Mouse (Mus musculus) urinary bladder, postnatal 4 days (tissue): ENCODE measurements around the gene Galt.
"Not testable (repeated sequence)": the region's sequence is repeated elsewhere in the genome, so short reads cannot be mapped to it uniquely, and the experiment has no call there.

Experiments
- DNase-seq, 2 experiments: peaks; one replicate each; pipeline ENCODE4 v3.0.0; 2021 to 2022; ENCODE audit warnings: low spot score in 2 of 2

The Galt gene

GRCm38 (mm10) chr4:41740380-41741157, 14.5 kb upstream of the Galt start:
- DNase-seq = no peak

- peak; percentile 89 to 90 for DNase-seq
These were observed 13.9 kb upstream of the Galt start for GRCm38 (mm10) chr4:41741158-41741560.

DNA sequence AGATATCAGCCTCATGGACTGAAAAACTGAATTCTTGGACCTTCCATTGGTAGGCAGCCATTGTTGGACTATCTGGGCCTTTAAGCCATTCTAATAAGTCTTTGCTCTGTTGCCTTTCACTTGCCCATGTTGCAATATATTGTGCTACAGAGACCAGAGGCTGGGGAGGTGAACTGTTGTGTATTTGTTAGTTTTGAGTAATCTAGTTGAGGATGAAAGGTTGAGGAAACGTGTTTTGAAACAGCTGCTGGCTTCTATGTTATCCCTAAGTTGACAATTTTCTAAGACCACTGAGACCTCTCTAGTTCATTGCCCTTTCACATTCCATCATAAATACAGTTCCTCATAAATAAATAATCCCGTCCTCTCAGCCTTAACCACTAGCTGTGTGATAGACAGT, 10.9 kb upstream of the Galt start:
- DNase-seq = no peak

DNA sequence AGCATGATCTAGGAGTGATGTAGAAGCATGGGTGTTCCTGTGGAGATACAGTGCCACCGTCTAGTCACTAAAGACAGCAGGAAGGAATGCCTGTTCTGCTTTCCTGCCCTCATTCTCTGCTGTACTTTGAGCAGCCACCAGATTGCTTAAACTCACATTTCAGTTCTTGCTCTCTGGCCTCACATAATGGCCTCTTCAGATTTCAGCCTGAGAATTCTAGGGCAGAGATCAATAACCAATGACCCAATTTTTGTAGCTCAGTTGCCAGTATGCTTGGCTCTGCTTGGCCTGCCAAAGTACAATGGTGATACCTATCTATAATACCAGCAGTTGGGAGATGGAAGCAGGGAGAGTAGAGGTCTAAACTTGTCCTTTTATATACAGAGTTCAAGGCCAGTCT, 10.0 kb upstream of the Galt start:
- DNase-seq = no peak

- DNase-seq = peak; percentile 79 to 80
These were observed 594 bp downstream of the Galt start, which contains the start of gene Sigmar1 for GRCm38 (mm10) chr4:41755338-41756305. TSS of gene Sigmar1 (minus strand) at chr4:41756157.

DNA sequence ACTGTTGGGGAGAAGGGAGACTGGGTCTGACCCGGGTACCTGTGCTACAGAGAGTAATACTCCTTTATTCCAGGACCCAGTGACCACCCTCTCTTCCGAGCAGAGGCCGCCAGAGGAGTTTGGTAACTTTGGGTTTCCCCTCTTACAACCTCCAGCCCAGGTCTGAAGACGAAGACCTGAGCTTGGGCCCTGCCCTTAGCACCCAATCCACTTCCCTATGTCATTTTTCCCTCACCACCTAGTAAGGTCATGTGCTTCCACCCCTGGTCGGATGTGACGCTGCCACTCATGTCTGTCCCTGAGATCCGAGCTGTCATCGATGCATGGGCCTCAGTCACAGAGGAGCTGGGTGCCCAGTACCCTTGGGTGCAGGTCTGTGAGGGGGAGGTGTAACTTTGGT, 1.4 kb downstream of the Galt start:
- no peak for DNase-seq

- DNase-seq = no peak
These were observed 2.3 kb downstream of the Galt start for GRCm38 (mm10) chr4:41757321-41757720.

DNA sequence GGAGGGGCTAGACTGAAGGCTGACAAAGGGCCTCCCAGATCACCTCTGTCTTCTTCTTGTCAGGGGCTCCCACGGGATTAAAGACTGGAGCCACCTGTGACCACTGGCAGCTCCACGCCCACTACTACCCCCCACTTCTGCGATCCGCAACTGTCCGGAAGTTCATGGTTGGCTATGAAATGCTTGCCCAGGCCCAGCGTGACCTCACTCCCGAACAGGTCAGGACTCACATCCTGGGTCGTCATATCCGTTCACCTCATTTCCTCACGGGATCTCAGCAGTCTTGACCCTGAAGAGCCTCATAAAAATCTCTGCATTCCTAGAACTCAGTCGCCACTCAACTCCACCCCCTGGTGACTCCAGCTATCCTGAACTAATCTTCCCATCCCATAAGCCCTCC, 3.0 kb downstream of the Galt start:
- DNase-seq = no peak

GRCm38 (mm10) chr4:41758701-41759100, 3.7 kb downstream of the Galt start:
- no peak for DNase-seq

GRCm38 (mm10) chr4:41759206-41759605, 4.2 kb downstream of the Galt start:
- DNase-seq = no peak

- no peak for DNase-seq
These were observed 4.7 kb downstream of the Galt start for GRCm38 (mm10) chr4:41759656-41760287.

- peak; percentile 86 to 87 for DNase-seq
These were observed 5.3 kb downstream of the Galt start for GRCm38 (mm10) chr4:41760288-41760721.

DNA sequence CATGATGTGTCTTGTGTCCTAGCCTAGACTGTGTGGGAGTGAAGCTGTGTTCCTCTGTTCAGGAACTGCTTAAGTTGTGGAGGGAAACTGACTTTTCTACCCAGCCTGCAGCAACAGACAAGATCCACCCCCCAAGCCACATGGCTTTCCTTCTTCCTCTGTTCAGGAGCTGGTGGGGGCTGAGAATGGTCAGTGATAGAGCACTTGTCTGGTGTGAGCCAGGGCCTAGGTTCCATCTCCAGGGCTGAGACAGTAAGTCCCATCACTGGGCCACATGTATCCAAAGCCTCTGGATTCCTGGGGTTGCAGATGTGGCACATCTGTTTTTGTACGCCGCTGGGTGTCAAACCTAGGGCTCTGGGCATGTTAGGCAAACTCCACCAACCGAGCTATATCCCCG, 5.9 kb downstream of the Galt start:
- DNase-seq = no peak

DNA sequence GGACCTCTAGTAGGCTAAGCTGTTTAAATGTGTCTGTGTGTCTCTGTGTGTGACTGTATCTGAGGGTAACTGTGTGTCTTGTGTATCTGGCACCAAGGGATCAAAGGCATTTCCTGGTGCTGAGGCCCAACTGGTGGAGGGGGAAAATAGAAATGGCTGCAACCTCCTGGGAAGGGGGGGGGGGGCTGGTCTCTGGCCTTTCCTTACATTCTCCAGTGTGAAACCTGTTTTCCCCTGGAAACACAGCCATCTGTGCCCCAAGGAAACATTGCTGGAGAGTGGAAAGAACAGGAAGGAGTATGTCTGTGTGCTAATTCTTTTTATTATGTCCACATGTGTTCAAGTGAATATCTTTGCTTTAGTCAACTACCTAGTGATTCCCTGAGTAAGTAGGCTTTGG, 6.7 kb downstream of the Galt start:
- DNase-seq = no peak

DNA sequence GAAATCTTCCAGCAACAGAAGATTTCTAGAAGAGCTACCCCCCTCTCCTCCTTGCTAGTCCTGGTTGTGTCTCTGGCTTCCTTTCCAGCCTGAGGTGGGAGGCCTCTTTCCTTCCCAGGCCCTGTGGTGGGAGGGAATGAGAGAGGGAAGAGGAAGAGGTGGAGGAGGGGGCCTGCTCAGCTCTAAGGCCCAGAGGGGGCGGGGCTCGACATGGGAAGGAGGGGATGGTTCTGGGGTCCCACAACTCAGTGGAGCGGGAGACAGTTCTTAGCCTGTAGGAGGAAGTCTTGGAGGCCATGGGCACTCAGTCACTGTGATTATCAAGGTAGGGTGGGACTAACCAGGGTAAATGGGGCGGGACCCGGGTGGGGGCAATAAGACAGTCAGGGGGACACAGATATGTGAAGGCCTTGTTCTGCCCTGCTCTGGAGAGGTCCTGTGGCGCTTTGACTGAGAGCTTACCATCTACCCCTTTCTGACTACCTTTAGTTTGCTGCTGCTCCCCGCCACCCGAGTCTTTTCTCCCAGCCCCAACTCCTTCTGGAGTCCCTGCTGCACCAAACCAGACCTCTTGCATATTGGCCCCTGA, 7.2 kb downstream of the Galt start:
- DNase-seq = peak in 1 of 2 experiments; percentile 72

- DNase-seq = peak; percentile 64 to 81
These were observed 7.7 kb downstream of the Galt start for GRCm38 (mm10) chr4:41762688-41763114.

GRCm38 (mm10) chr4:41763176-41763575, 8.1 kb downstream of the Galt start:
- not testable (repeated sequence) for DNase-seq

DNA sequence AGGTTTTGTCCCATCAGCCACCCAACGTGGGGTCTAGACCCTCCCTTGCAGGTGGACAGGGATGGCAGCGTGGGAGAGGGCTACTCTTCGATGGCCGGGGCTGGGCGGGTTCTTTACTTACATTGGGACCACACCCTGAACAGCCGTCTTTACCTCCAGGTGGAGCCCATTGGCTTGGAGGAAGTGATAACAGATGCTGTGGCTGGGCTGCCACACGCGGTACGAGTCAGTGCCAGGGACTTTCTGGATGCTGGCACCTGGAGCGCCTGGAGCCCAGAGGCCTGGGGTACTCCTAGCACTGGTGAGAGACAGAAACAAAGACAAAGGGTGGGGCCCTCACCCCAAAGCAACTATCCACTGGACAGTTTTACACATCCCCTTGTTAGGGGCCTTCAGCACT, 12.3 kb downstream of the Galt start:
- DNase-seq = not testable (repeated sequence)

GRCm38 (mm10) chr4:41772946-41773345, 17.9 kb downstream of the Galt start:
- DNase-seq = not testable (repeated sequence)

DNA sequence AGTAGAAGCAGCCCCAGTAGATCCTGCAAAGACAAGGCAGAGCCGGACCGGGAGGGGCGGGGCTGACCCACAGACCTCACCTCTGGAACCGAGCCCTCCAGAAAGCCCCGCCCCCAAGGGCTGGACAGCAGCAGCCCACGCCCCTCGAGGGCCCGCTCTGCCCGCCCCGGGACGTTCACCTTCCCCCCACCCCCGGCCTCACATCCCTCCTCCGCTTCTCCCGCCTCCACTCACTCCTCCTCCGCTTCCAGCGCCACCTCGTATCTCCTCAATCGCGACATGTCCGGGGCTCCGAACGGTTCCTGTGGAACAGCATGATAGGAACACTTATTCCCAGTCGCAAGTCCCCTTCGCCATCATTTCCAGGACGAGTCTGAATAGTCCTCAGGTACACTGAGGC, 18.5 kb downstream of the Galt start:
- DNase-seq = peak; percentile 65 to 72

GRCm38 (mm10) chr4:41774002-41774401, 19.0 kb downstream of the Galt start, which contains the start of gene Ccl27a:
TSS of gene Ccl27a (minus strand) at chr4:41774247.
- DNase-seq = peak; percentile 66 to 78
